Mouse (Mus musculus) heart, postnatal 0 days (tissue): ENCODE data around the gene Fezf2.

ENCODE experiments used
- CTCF ChIP-seq: IDR thresholded peaks from 2 replicates; pipeline ENCODE4 v1.5.1; 2016; ENCODE audit warnings: antibody characterized with exemption, control low read depth, low read depth
- EP300 ChIP-seq: IDR thresholded peaks from 2 replicates; pipeline ENCODE4 v1.6.1; 2016; ENCODE audit warnings: antibody characterized with exemption, low read depth

GRCm38 (mm10) chr14:12337998-12338809 is 9.8 kb downstream of the Fezf2 start:
- TF ChIP-seq CTCF, result no peak
- no peak for TF ChIP-seq EP300
